Mouse (Mus musculus) bone marrow macrophage, adult 2 months (primary cell): ENCODE results near the gene Myo1g. TPM values are rescaled to one million over a fixed set of nuclear protein-coding genes. Genes with fewer than 3 reads are reported as not detected.
A peak's percentile ranks its signal among the peaks of the same experiment; 100 is the strongest.

Source experiments
- H3K27ac ChIP-seq: 2 replicates; pipeline ENCODE4 v1.5.1; 2012; ENCODE audit warnings: low read depth, low read length; ENCODE audit not compliant: insufficient read depth
- H3K4me1 ChIP-seq: 2 replicates; pipeline ENCODE4 v1.6.1; 2012; ENCODE audit warnings: low read length; ENCODE audit not compliant: control insufficient read depth, insufficient read depth
- H3K4me3 ChIP-seq: 2 replicates; pipeline ENCODE4 v1.5.1; 2012; ENCODE audit warnings: mild to moderate bottlenecking, low read length, moderate library complexity; ENCODE audit not compliant: insufficient read depth
- CTCF ChIP-seq: IDR thresholded peaks from 2 replicates; pipeline ENCODE4 v1.5.1; 2012; ENCODE audit warnings: low read depth, mild to moderate bottlenecking, low read length, moderate library complexity
- POLR2A ChIP-seq: IDR thresholded peaks from 2 replicates; pipeline ENCODE4 v1.6.1; 2012; ENCODE audit warnings: mild to moderate bottlenecking, low read depth, low read length, borderline replicate concordance
- polyA plus RNA-seq: library from polyadenylated mRNA; stranded (reverse); fragments of >200 nt; gene quantifications from 2 replicates; pipeline ENCODE4 v1.2.4, GENCODE M21; 2012; ENCODE audit not compliant: missing spikeins, insufficient read depth, insufficient read length

The Myo1g gene
- polyA plus RNA-seq, 1 experiment = 106 TPM

GRCm38 (mm10) chr11:6544683-6545082 is 23.9 kb upstream of the Myo1g start:
- no peak overlapping the region for H3K27ac ChIP-seq
- H3K4me3 ChIP-seq = no peak overlapping the region
- peaks cover 9% of the 10 kb centered on the region for H3K4me1 ChIP-seq
- TF ChIP-seq POLR2A (no peak), CTCF (no peak)

DNA sequence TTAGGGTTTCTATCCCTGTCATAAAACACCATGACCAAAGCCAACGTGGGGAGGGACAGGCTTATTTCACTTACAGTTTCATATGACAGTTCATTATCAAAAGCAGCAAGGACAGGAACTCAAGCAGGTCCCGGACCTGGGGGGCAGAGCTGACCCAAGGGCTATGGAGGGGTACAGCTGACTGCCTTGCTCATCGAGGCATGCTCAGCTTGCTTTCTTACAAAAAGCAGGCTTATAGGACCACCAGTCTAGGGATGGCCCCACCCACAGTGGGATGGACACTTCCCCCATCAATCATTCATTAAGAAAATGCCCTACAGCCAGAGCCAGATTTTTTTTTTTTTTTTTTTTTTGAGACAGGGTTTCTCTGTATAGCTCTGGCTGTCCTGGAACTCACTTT is 10.0 kb upstream of the Myo1g start:
- TF ChIP-seq CTCF (no peak), POLR2A (no peak)
- peaks cover 13% of the 10 kb centered on the region for H3K4me1 ChIP-seq

GRCm38 (mm10) chr11:6529961-6530360 is 9.2 kb upstream of the Myo1g start:
- H3K4me3 ChIP-seq = no peak overlapping the region
- peaks cover 20% of the 10 kb centered on the region for H3K4me1 ChIP-seq
- no peak overlapping the region for H3K27ac ChIP-seq
- no peak for TF ChIP-seq POLR2A
- no peak for TF ChIP-seq CTCF

More for the DNA sequence above, 10.0 kb upstream of the Myo1g start:
- Histone ChIP-seq H3K27ac (no peak overlapping the region), H3K4me3 (no peak overlapping the region)

DNA sequence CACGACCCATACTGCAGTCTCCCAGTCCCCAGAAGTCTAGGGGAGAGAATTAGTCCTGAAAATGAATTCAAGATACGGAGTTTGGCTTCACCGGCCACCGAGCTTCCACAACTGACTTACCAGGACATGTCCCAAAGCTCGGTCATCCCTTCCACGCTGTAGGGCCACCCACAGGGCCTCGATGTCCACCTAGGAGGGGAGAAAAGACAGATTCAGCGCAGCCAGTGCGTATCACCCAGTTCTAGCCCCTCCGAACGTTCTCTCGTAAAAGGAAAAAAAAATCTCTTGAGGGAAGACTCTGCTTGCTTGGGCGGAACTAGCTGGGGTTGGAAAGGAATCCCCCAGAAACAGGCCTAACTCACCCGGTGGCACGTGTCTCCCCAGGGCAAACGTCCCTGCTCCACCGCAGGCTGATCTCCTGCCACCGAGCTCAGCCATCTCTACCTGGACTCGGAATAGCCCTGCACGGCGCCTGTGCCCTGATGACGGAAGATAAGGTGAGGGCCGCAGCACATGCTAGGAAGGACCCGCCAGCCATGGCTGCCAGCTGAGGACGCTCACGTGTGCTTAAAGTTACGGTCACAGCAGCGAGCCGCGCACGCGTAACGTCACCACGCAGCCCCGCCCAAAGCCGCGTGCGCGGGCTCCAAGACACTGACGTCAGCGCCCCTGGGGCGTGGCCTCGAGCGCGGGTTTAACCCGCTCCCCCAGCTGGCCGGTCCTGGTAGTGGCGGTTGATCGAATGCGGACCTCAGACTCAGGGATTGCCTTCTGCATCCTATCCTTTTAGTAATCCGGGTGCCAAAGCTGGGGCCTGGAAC is 7.6 kb upstream of the Myo1g start:
- no peak for TF ChIP-seq POLR2A
- no peak for TF ChIP-seq CTCF
- Histone ChIP-seq H3K4me3 (peak overlapping the region; percentile 72), H3K27ac (peak overlapping the region; percentile 92), H3K4me1 (peaks cover 24% of the 10 kb centered on the region)

DNA sequence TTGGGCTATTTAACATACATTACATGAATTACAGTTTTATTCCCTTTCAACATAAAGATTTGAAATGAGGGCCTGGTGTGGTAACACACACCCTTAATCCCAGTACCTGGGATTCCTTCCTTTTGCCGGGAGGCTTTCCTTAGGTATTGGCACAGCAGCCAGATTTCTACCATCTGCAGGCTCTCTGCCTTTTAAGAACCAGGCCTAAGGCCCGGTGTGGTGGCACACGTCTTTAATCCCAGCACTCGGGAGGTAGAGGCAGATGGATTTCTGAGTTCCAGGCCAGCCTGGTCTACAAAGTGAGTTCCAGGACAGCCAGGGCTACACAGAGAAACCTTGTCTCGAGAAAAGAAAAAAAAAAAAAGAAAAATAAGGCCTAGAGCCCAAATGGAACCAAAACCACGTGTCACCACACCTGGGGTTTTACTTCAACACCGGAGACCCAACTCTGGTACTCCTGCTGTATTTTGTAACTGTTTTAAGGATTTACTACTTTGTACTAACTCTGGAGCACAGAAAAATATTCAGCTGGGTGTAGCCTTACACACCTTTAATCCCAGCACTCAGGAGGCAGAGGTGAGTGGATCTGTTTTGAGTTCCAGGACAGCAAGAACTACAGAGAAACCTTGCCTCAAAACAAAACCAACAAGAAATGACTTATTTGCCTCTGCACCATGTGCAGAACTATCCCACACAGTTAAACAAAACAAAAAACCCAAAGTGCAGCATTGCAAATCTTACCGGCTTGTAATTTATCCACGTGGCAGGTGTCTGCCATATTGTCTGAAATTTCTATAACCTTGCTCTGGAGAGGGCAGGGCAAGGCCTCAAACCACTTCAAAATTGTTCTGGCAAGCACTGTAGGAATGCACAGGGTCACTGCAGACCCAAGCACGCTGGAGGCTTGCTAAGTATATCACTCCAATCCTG is 6.8 kb upstream of the Myo1g start:
- TF ChIP-seq POLR2A (no peak), CTCF (no peak)
- Histone ChIP-seq H3K27ac (peak overlapping the region; percentile 92), H3K4me3 (peak overlapping the region; percentile 72), H3K4me1 (peaks cover 29% of the 10 kb centered on the region)

DNA sequence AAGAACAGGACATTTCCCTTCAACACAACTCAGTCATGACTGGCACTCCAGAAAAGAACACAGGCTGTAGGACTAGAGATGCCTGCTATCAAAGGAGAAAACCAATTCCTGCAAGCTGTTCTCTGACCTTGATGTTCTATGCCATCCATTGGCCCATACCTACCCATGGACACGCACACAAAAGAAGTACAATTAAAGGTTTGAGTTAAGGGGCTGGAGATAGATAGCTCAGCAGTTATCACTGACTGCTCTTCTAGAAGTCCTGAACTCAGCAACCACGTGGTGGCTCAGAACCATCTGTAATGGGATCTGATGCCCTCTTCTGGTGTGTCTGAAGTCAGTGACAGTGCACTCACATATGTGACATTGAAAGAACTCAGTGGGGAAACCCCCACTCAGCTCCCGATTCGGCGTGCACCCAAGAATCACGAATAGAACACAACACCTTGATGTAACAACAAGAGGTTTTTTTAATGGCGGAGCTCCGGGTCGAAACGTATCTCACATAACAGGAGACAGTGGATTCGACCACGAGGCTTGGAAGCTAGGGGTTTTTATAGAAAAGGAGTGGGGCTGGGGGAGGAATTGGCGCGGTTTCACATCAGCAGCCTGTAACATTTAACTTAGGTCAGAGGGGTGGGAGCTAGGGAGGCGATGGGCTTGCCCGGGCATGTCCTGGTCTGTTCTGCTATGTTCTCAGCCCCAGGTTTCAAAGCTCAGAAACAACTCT is 5.9 kb upstream of the Myo1g start:
- peak overlapping the region; percentile 72 for H3K4me3 ChIP-seq
- peaks cover 29% of the 10 kb centered on the region for H3K4me1 ChIP-seq
- peak overlapping the region; percentile 92 for H3K27ac ChIP-seq

DNA sequence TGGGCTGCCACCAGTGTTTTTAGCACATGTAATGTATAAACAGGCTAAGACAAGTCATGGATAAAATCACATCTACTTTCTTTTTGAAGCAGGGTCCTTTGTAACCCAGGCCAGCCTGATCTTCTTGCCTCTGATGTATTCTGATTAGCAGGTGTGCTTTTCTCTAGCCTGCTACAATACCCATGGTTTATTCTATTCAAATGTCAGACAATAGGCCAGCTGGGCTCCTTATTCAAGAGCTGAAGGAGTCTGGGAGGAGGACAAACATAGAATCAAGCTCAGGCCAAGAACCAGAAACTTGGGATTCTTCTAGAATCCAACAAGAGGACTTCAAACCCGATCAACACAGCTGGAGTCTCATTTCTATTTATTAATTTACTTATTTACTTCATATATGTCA is 4.5 kb upstream of the Myo1g start:
- H3K4me3 ChIP-seq = no peak overlapping the region
- peaks cover 32% of the 10 kb centered on the region for H3K4me1 ChIP-seq
- TF ChIP-seq POLR2A = no peak

GRCm38 (mm10) chr11:6524880-6525238 is 4.1 kb upstream of the Myo1g start:
- Histone ChIP-seq H3K4me3 (no peak overlapping the region), H3K4me1 (peaks cover 32% of the 10 kb centered on the region), H3K27ac (peak overlapping the region; percentile 31)
- TF ChIP-seq POLR2A (no peak), CTCF (no peak)

More for the DNA sequence above, 4.5 kb upstream of the Myo1g start:
- H3K27ac ChIP-seq = peak overlapping the region; percentile 31

GRCm38 (mm10) chr11:6524165-6524879 is 3.6 kb upstream of the Myo1g start:
- peaks cover 29% of the 10 kb centered on the region for H3K4me1 ChIP-seq
- no peak overlapping the region for H3K4me3 ChIP-seq
- H3K27ac ChIP-seq = peak overlapping the region; percentile 31
- TF ChIP-seq CTCF = no peak
- no peak for TF ChIP-seq POLR2A
